Mouse (Mus musculus) right cerebral cortex, adult 2 months (tissue): ENCODE data around the gene Mlxip.

Source experiments
- DNase-seq, 2 experiments: peaks; one replicate each; pipeline ENCODE4 v3.0.0; 2021 to 2022; ENCODE audit warnings: low spot score in 2 of 2

Mlxip gene

DNA sequence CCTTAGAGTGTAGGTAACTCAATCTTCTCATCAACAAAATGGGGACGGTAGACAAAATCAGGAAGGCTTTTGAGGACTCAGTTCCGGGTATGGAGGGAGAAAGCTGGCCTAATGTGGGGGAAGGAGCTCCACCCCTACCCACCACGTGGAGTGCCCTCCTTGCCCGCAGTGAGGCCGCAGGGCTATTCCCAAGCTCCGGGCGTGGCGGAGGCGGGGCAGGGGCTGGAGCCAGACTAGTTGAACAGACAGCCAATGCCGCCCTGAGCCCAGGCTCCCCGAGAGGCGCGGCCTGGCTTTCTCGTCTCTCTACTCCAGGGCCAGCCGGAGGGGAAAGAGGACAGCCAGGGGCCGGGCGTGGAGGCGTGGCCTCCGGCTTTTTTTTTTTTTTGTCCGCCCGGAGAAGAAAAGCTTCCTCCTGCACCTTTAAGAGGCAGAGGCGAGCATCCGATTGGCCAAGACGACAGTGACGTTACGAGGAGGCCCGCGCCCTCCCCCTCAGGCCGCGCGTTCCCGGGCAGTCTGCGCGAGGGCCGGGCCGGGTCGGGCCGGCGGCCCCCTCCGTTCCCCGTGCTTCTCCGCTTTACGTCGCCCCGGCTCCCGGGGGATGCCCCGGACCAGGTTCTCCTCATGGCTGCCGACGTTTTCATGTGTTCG, at the start of gene Mlxip:
Gene Mlxip (plus strand): TSS at position 496 of the 654 bp plus-strand sequence.
- DNase-seq: peak; percentile 87 to 93

GRCm38 (mm10) chr5:123344963-123345852, 49.4 kb upstream of the Mlxip start:
- peak; percentile 59 to 67 for DNase-seq

- DNase-seq: peak; percentile 50
These were observed 48.5 kb upstream of the Mlxip start for GRCm38 (mm10) chr5:123345853-123346654.

GRCm38 (mm10) chr5:123346701-123347270, 47.8 kb upstream of the Mlxip start:
- no peak for DNase-seq

DNA sequence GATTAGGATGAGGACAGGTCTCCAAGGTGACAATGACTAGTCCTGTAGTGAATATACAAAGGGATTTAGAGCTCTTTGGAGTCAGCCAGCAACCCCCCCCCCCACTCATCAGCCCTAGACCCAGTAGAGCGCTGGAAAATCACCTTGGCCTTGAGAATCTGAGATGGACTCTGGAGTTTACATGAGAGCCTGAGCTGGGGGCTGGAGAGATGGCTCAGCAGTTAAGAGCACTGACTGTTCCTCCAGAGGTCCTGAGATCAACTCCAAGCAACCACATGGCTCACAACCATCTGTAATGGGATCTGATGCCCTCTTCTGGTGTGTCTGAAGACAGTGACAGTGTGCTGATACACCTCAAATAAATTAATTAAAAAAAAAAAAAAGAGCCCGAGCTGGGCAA, 46.6 kb upstream of the Mlxip start:
- no peak for DNase-seq

- DNase-seq: no peak
These were observed 44.2 kb upstream of the Mlxip start for GRCm38 (mm10) chr5:123350386-123350785.

- no peak for DNase-seq
These were observed 38.7 kb upstream of the Mlxip start for GRCm38 (mm10) chr5:123355918-123356317.

DNA sequence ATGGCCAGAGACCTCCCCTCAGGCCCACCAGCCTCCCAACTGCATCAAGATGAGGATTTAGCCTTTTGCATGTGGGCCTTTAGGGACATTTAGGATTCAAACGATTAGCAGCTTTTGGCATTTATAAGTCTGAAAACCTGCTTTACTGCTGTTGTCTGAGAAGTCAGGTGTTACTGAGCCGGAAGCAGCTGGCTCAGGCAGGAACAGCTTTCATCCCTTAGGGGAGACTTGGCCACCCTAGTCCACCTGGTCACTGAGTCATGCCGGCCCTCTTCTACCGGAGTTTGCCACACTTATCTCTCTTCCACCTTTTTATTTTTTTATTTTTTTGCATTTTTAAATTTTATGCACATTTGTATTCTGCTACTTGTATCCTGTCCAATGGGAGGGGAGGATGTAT, 37.3 kb upstream of the Mlxip start:
- DNase-seq: no peak

GRCm38 (mm10) chr5:123359431-123359830, 35.2 kb upstream of the Mlxip start:
- DNase-seq: no peak

DNA sequence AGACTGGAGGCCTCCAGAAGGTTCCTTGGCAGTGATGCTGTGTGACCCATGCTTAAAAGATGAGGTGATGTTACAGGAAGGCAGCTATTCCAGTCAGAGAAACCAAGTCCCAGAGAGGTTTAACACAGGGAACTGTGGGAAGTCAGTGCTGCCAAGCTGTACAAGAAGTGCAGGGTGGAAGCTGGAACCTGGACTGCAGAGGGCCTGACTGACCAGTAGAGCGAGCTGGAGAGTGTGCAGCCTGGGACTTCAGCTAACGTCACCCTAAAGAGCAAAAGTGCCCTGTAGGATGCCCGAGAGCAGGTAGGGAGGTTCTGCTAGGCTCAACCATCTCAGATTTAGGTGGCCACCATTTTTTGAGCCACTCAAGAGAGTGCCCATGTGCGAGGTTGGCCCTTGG, 31.7 kb upstream of the Mlxip start:
- DNase-seq: no peak

DNA sequence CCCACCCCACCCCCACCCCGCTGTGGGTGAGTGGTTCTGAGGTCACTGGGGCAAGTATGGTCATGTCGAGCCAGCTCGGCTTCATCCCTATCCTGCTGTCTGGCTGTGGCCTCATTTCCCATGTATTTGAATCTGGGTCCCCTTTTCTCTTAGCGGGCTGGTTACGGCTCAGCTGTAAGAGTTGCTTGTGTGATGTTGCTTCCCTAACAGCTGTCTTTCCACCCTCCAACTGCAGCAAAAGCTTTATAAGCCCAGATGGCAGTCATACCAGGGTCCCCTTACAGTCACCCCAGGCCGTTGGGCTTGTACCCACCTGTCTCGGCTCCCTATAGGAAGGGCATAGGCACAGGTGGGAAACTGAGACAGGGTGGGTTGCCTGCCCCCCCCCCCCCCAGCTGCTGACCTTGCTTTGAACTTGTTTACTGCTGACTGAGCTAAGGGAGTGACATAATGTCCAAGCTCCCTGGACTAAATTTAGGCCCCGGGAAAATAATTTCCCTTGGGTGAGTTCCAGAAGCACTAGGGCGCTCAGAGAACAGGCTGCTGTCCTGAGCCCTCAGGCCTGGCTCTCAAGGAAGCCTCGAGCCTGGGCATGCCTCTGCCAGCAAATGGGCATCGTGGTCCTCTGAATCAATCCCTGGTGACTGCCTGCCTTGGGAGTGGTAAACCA, 30.2 kb upstream of the Mlxip start:
- no peak for DNase-seq

DNA sequence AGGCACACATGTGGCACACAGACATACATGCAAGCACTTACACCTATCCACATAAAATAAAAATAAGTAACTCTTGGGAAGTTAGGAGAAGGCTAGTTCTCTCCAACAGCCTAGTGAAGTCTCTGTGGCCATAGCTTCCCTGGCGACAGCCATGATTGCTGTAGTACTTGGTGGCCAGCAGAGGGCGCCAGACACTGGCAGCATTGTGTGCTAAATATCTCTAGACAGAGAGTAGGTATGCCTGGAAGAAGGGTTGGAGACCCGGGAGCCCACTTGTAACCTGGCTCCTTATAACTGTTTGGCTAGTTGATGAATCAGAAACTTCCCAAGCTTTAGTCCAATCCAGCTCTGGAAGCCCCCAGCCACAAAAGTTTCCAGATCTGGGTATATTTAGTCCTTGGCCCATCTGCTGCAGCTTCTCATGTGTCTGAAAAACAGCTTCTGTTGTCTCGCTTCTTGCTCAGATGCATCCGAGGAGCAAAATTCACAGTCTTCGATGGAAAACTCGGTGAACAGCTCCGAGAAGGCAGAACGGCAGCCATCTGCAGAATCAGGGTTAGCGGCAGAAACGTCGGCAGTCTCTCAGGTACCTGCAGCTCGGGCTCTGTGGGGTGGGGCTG, 25.6 kb upstream of the Mlxip start:
- peak in 1 of 2 experiments; percentile 65 for DNase-seq

- no peak for DNase-seq
These were observed 24.5 kb upstream of the Mlxip start for GRCm38 (mm10) chr5:123370049-123370448.

- no peak for DNase-seq
These were observed 19.3 kb upstream of the Mlxip start for GRCm38 (mm10) chr5:123375262-123375661.

GRCm38 (mm10) chr5:123375793-123376452, 18.7 kb upstream of the Mlxip start:
- no peak for DNase-seq

- DNase-seq: peak; percentile 67 to 72
These were observed 18.0 kb upstream of the Mlxip start for GRCm38 (mm10) chr5:123376569-123376968.

- peak; percentile 75 to 85 for DNase-seq
These were observed 17.3 kb upstream of the Mlxip start for GRCm38 (mm10) chr5:123377120-123377955.

DNA sequence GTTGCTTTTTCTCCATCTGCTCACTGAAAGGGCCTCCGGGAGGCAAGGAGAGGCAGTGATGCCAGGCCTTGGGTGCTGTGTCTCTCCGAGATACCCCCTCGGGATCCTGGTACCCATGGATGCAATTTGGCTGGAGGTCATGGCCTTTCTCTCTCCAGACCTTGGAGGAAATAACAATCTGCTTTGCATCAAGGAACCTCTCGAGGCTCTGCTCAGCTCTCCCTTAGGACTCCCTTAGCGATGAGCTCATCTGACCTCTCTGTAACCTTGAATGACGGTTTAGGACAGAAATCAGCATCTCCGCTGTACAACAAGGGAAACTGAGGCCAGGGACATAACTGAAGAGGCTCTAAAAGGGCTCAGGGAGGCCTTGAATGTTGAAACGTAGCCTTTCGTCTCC, 15.9 kb upstream of the Mlxip start:
- no peak for DNase-seq

DNA sequence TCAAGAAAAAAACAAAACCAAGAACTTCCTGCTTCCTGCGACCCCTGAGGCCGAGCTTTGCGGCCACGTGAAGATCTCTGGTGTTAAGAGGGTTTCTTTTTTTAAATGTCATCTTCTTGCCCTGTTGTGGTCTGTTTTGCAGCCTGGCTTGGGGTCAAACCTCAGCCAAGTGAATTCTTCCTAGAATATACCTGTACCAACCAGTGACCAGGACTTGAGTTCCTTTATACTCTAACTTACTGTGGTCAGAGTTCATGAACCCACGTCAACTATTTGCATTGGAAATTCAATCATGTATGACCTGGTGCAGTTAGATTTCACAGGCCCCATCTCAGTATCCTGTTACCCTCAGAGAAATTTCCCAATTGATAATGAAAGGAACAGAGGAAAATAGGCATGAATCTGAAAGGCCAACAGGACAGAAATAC, 15.1 kb upstream of the Mlxip start:
- DNase-seq: no peak
